Mouse (Mus musculus): Measurements from ENCODE around the gene Sfr1.

DNA sequence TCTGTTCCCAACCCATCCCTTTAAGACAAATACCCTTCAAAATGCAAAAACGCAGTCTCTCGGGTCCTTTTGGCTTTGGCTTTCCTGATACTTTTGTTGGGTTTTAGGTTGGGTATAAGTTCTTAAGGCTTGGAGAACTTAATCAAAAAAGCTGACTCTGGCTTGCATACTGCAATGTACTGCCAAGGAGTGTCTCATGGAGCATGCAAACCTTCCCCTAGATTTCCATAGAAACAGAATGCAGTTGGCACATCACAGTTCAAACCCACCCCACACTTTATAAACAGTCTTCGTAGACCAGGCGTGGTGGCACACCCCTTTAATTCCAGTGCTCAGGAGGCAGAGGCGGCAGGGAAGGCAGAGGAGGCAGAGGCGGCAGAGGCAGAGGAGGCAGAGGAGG, 46.4 kb downstream of the Sfr1 start:
- TF ChIP-seq CTCF (IDR thresholded peaks at IDR 0.05; ENCODE audit: control insufficient read depth, insufficient read depth, low read length) (no peak), POLR2A (IDR thresholded peaks at IDR 0.05; ENCODE audit: borderline replicate concordance, control insufficient read depth, low read depth, low read length) (no peak)
